Mouse (Mus musculus): ENCODE measurements around the gene Zyg11b. TPM values are rescaled to one million over a fixed set of nuclear protein-coding genes. Genes with fewer than 3 reads are reported as not detected.

Zyg11b gene
- total RNA-seq, 2 experiments from 2014 or later = 150 to 152 TPM

DNA sequence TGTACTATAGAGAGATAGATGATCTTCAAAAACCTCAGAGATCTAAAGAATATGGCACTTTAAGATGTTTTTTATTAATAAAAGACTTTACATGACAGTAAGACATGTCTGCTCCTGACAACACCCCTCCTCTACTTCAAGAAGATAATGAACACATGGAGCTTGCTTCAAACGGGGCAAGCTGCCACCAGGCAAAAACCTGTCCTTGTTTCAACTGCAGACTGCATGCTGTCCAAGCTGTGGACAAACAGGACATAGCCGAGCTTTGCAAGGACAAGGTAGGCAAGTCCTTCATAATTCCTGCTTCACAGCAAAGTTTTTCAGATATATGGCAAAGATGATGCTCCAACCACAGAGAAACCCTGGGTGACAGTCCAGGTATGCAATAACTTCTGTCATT is 101.7 kb downstream of the Zyg11b start:
- intact Hi-C loops (cut with DNase I) = no loop called here
- DNase-seq = no peak

DNA sequence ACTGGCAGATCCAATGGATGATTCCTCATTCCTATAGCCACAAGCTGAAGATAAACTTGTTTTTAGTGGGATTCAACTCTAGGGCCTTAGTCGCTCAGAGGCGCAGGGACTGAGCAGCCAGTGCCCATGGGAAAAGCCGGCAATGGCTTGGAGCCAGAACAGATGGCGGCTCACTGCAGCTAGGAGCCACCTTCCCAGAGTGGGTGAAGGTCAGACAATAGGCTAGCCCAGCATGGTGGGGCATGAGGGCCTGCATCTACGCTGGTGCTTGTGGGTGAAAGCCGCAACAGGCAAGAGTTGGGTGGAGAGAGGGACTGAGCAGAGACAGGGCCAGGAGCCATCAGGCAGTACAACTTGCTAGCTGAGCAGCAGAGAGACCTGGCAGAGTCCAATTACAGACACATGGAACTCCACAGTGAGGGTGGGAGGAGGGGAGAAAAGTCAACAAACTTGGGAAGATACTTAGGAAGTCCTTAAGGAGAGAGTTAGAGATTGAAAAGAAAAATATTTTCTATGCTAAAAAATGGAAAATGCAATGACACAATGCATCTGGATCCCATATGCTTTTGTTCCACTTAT is 104.5 kb downstream of the Zyg11b start:
- DNase-seq = peak; percentile 82

DNA sequence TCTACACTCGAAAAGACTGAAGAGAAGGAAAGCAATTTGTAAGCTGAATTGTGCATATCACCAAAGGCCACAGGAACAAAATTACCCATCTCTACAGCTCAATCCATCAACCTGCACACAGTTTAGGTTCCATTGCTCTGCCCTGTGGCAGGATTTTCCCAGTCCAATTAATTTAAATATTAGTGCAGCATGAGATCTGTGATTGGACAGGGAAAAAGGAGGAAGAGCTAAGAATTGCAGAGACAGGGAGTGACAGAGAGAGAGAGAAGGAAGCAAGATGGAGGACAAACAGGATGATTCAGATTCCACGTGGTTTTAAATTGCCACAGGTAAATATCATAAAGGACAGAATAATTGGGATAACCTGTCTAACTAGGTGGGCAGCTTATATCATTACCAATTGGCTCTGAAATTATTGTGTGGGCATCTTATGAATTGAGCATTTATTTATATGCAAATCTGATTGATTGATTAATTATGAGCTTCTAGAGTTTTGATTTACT is 108.0 kb downstream of the Zyg11b start:
- intact Hi-C loops (cut with DNase I) = no loop called here
- DNase-seq = no peak

More for the DNA sequence above, 104.5 kb downstream of the Zyg11b start:
- intact Hi-C loops (cut with DNase I) = no loop called here

DNA sequence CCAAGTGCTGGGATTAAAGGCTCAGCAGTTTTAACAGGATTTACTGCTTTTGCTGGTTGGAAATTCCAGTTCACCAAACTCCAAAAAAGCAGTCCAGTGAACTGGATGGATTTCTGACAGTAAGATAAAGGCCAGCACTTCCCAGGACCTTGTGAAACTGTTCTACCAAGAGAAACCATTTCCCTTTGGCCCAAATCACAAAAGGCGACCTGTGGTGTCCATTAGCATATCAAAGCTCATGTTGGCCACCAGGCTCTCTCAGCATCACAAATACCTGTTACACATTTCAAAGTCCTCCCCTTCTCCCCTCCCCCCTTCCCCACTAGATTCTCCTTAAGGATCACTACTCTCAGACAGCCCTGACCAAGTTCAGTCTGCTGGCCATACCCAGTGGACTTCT is 118.6 kb downstream of the Zyg11b start:
- intact Hi-C loops (cut with DNase I) = no loop called here
- DNase-seq = no peak

Other genes with a start within 250 kb of the Zyg11b start
- gene Podn, start 204.7 kb downstream of the Zyg11b start, total RNA-seq (2021) = 1 to 10 TPM; 5.7 to 9.5 TPM
- 10 to 100 TPM; 73.0 to 79.8 TPM for gene Scp2, start 156.1 kb downstream of the Zyg11b start, total RNA-seq (2021)
- gene Echdc2, start 135.7 kb downstream of the Zyg11b start, total RNA-seq (2021) = 10 to 100 TPM; 10.8 to 15.0 TPM
- under 1 TPM; 0.20 to 0.38 TPM for gene Zyg11a, start 83.0 kb downstream of the Zyg11b start, total RNA-seq (2021)
- 10 to 100 TPM; 31.2 to 40.7 TPM for gene Coa7, start 27.0 kb upstream of the Zyg11b start, total RNA-seq (2021)
- not detected for gene Shisal2a, start 82.3 kb upstream of the Zyg11b start, total RNA-seq (2021)
- gene Gpx7, start 105.9 kb upstream of the Zyg11b start, total RNA-seq (2021) = 10 to 100 TPM; 15.5 to 16.2 TPM
- 10 to 100 TPM; 72.8 to 77.6 TPM for gene Tut4, start 158.3 kb upstream of the Zyg11b start, total RNA-seq (2021)

Data from left cerebral cortex, postnatal 4 days (tissue).